Mouse (Mus musculus) intestine, postnatal 0 days (tissue): Measurements from ENCODE around the gene Dnajc6. TPM values are rescaled to one million over a fixed set of nuclear protein-coding genes. Genes with fewer than 3 reads are reported as not detected.

Experiments used
- ATAC-seq: fragments of 200-750 bp; cut with Nextera tagmentation; 2 replicates; pipeline ENCODE4 v1.8.0; 2017; ENCODE audit warnings: mild to moderate bottlenecking, moderate TSS enrichment, moderate library complexity
- H3K27ac ChIP-seq: fragments of 300-500 bp; sonication (generic); 2 replicates; pipeline ENCODE4 v1.5.1; 2014; ENCODE audit warnings: mild to moderate bottlenecking, low read depth, low read length, moderate library complexity
- H3K27me3 ChIP-seq: fragments of 300-500 bp; sonication (generic); replicated peaks from 2 replicates; pipeline ENCODE4 v1.6.1; 2014; ENCODE audit warnings: low read length, mixed read lengths; ENCODE audit not compliant: control insufficient read depth, insufficient read depth
- H3K36me3 ChIP-seq: fragments of 300-500 bp; sonication (generic); 2 replicates; pipeline ENCODE4 v1.6.1; 2014; ENCODE audit warnings: mild to moderate bottlenecking, moderate library complexity; ENCODE audit not compliant: control insufficient read depth, insufficient read depth
- H3K4me1 ChIP-seq: fragments of 300-500 bp; sonication (generic); replicated peaks from 2 replicates; pipeline ENCODE4 v1.6.1; 2014; ENCODE audit warnings: antibody characterized with exemption, low read length, mixed read lengths; ENCODE audit not compliant: control insufficient read depth, insufficient read depth
- H3K4me2 ChIP-seq: fragments of 300-500 bp; sonication (generic); replicated peaks from 2 replicates; pipeline ENCODE4 v1.6.1; 2014; ENCODE audit warnings: low read depth, mild to moderate bottlenecking, moderate library complexity
- H3K4me3 ChIP-seq: fragments of 300-500 bp; sonication (generic); 2 replicates; pipeline ENCODE4 v1.5.1; 2014; ENCODE audit warnings: low read depth, low read length
- H3K9ac ChIP-seq: fragments of 300-500 bp; sonication (generic); 2 replicates; pipeline ENCODE4 v1.6.1; 2014; ENCODE audit warnings: mild to moderate bottlenecking, low read depth, low read length
- H3K9me3 ChIP-seq: fragments of 300-500 bp; sonication (generic); 2 replicates; pipeline ENCODE4 v1.6.1; 2016; ENCODE audit warnings: mixed run types; ENCODE audit not compliant: control insufficient read depth
- CTCF ChIP-seq: sonication (generic); IDR thresholded peaks from 2 replicates; pipeline ENCODE4 v1.5.1; 2016; ENCODE audit warnings: low read depth, mild to moderate bottlenecking, control low read depth, antibody characterized with exemption, moderate library complexity
- WGBS: fragments of 180-500 bp; shearing (Covaris S2); extraction: QIAGEN DNeasy Blood & Tissue Kit; methylation state at CpG from one replicate; pipeline ENCODE4 v1.1.7; 2014; 5-methylcytosine and 5-hydroxymethylcytosine counted together
- polyA plus RNA-seq: library from polyadenylated mRNA; unstranded; fragments of >200 nt; fragmentation: Nextera tagmentation; extraction: Ambion mirVana; gene quantifications from 2 replicates; pipeline ENCODE4 v1.2.1, GENCODE M21; 2015

The Dnajc6 gene
- polyA plus RNA-seq, 1 experiment from 2014 or later: 1.2 TPM

GRCm38 (mm10) chr4:101683086-101683485, 186.6 kb downstream of the Dnajc6 start:
- H3K4me2 ChIP-seq: no peak overlapping the region
- TF ChIP-seq CTCF: no peak
- H3K9me3 ChIP-seq: no peaks in the 10 kb centered on the region
- ATAC-seq: no peak
- WGBS: 74% methylated on average over 3 of the region's 3 CpGs
- H3K27me3 ChIP-seq: no peaks in the 10 kb centered on the region
- no peak overlapping the region for H3K4me3 ChIP-seq
- no peaks in the 10 kb centered on the region for H3K36me3 ChIP-seq
- no peak overlapping the region for H3K27ac ChIP-seq
- H3K4me1 ChIP-seq: no peaks in the 10 kb centered on the region
- H3K9ac ChIP-seq: no peak overlapping the region

GRCm38 (mm10) chr4:101684821-101685220, 188.4 kb downstream of the Dnajc6 start:
- WGBS: 91% methylated on average over 3 of the region's 3 CpGs
- Histone ChIP-seq H3K4me1 (no peaks in the 10 kb centered on the region), H3K27ac (no peak overlapping the region), H3K4me2 (no peak overlapping the region), H3K9me3 (no peaks in the 10 kb centered on the region), H3K27me3 (no peaks in the 10 kb centered on the region), H3K36me3 (no peaks in the 10 kb centered on the region), H3K4me3 (no peak overlapping the region), H3K9ac (no peak overlapping the region)
- ATAC-seq: no peak
- no peak for TF ChIP-seq CTCF

- ATAC-seq: no peak
- no peak overlapping the region for H3K27ac ChIP-seq
- H3K9me3 ChIP-seq: no peaks in the 10 kb centered on the region
- no peaks in the 10 kb centered on the region for H3K27me3 ChIP-seq
- no peak overlapping the region for H3K9ac ChIP-seq
- TF ChIP-seq CTCF: no peak
- no peak overlapping the region for H3K4me3 ChIP-seq
- 77% methylated on average over 13 of the region's 13 CpGs for WGBS
- no peak overlapping the region for H3K4me2 ChIP-seq
- H3K36me3 ChIP-seq: no peaks in the 10 kb centered on the region
- no peaks in the 10 kb centered on the region for H3K4me1 ChIP-seq
Observed at GRCm38 (mm10) chr4:101686227-101686810, 189.9 kb downstream of the Dnajc6 start.

- 82% methylated on average over 4 of the region's 4 CpGs for WGBS
- no peak for TF ChIP-seq CTCF
- ATAC-seq: no peak
- Histone ChIP-seq H3K9ac (no peak overlapping the region), H3K4me2 (no peak overlapping the region), H3K4me3 (no peak overlapping the region), H3K4me1 (no peaks in the 10 kb centered on the region), H3K9me3 (no peaks in the 10 kb centered on the region), H3K27me3 (no peaks in the 10 kb centered on the region), H3K36me3 (no peaks in the 10 kb centered on the region), H3K27ac (no peak overlapping the region)
Observed at GRCm38 (mm10) chr4:101689241-101689640, 192.8 kb downstream of the Dnajc6 start.

GRCm38 (mm10) chr4:101689645-101690044, 193.2 kb downstream of the Dnajc6 start:
- TF ChIP-seq CTCF: no peak
- H3K9ac ChIP-seq: no peak overlapping the region
- H3K4me3 ChIP-seq: no peak overlapping the region
- no peaks in the 10 kb centered on the region for H3K27me3 ChIP-seq
- no peak overlapping the region for H3K4me2 ChIP-seq
- no peak overlapping the region for H3K27ac ChIP-seq
- ATAC-seq: no peak
- no peaks in the 10 kb centered on the region for H3K9me3 ChIP-seq
- H3K36me3 ChIP-seq: no peaks in the 10 kb centered on the region
- 61% methylated on average over 5 of the region's 5 CpGs for WGBS
- H3K4me1 ChIP-seq: no peaks in the 10 kb centered on the region

Other genes with a start within 250 kb of the Dnajc6 start
- gene Jak1, start 231.4 kb upstream of the Dnajc6 start, polyA plus RNA-seq: 44.7 and 46.3 TPM in 2 replicates
- gene Ak4, start 77.4 kb upstream of the Dnajc6 start, polyA plus RNA-seq: 1.6 and 2.0 TPM in 2 replicates
- gene Leprot, start 151.1 kb downstream of the Dnajc6 start, polyA plus RNA-seq: 130 and 137 TPM in 2 replicates
- gene Lepr, start 220.8 kb downstream of the Dnajc6 start, polyA plus RNA-seq: 1.9 TPM in 2 replicates